Mouse (Mus musculus) MEL (cell line): ENCODE results near the gene Gpc3. TPM values are rescaled to one million over a fixed set of nuclear protein-coding genes. Genes with fewer than 3 reads are reported as not detected.

Experiments
- DNase-seq: peaks from one replicate; pipeline ENCODE4 v3.0.0; 2011; ENCODE audit warnings: low read depth, low spot score
- H3K27ac ChIP-seq: 2 replicates; pipeline ENCODE4 v1.5.1; 2012; ENCODE audit warnings: low read depth, mild to moderate bottlenecking, control low read depth, low read length, moderate library complexity; ENCODE audit not compliant: control insufficient read depth
- H3K27me3 ChIP-seq, 2 experiments: fragments of 150-350 bp in 1 of 2; sonication (generic) in 1 of 2; 2 replicates each; pipeline ENCODE4 v1.6.1; 2012; ENCODE audit warnings: low read length in 2 of 2, mild to moderate bottlenecking in 2 of 2, improper control_type of control experiment in 1 of 2, moderate library complexity in 1 of 2; ENCODE audit not compliant: insufficient read depth in 2 of 2, control insufficient read depth in 1 of 2
- H3K36me3 ChIP-seq, 2 experiments: 2 replicates each; pipeline ENCODE4 v1.6.1; 2012 to 2014; ENCODE audit warnings: low read length in 2 of 2, improper control_type of control experiment in 1 of 2, inconsistent platforms in 1 of 2, mild to moderate bottlenecking in 1 of 2; ENCODE audit not compliant: insufficient read depth in 2 of 2, control insufficient read depth in 1 of 2
- H3K4me1 ChIP-seq, 2 experiments: fragments of 150-350 bp in 1 of 2; sonication (generic) in 1 of 2; 2 replicates each; pipeline ENCODE4 v1.6.1; 2012; ENCODE audit warnings: low read length in 2 of 2, improper control_type of control experiment in 1 of 2, mild to moderate bottlenecking in 1 of 2; ENCODE audit not compliant: insufficient read depth in 2 of 2, control insufficient read depth in 1 of 2
- H3K4me3 ChIP-seq, 2 experiments: fragments of 150-350 bp in 1 of 2; sonication (generic) in 1 of 2; 2 replicates each; pipeline ENCODE4 v1.5.1; 2012; ENCODE audit warnings: low read depth in 2 of 2, low read length in 2 of 2, mild to moderate bottlenecking in 2 of 2, moderate library complexity in 2 of 2, control low read depth in 1 of 2, improper control_type of control experiment in 1 of 2; ENCODE audit not compliant: control insufficient read depth in 1 of 2, insufficient read depth in 1 of 2
- H3K79me2 ChIP-seq: 2 replicates; pipeline ENCODE4 v1.6.1; 2012; ENCODE audit warnings: mild to moderate bottlenecking, low read length, moderate library complexity; ENCODE audit not compliant: control insufficient read depth, poor library complexity, insufficient read depth
- H3K9ac ChIP-seq: 2 replicates; pipeline ENCODE4 v1.6.1; 2012; ENCODE audit warnings: low read depth, mild to moderate bottlenecking, control low read depth, low read length, moderate library complexity; ENCODE audit not compliant: control insufficient read depth, poor library complexity, severe bottlenecking
- H3K9me3 ChIP-seq: fragments of 150-350 bp; sonication (generic); replicated peaks from 2 replicates; pipeline ENCODE4 v1.6.1; 2012; ENCODE audit warnings: mild to moderate bottlenecking, low read length, improper control_type of control experiment, moderate library complexity; ENCODE audit not compliant: insufficient read depth
- CTCF ChIP-seq, 3 experiments: IDR thresholded peaks in 2 of 3; conservative IDR thresholded peaks in 1 of 3; 2 replicates each; pipeline ENCODE4 v1.5.1; 2011 to 2012; ENCODE audit warnings: low read length in 3 of 3, low read depth in 2 of 3, mild to moderate bottlenecking in 2 of 3, improper control_type of control experiment in 1 of 3, inconsistent platforms in 1 of 3, mixed read lengths in 1 of 3, moderate library complexity in 1 of 3; ENCODE audit not compliant: control insufficient read depth in 1 of 3, insufficient read depth in 1 of 3, poor library complexity in 1 of 3, severe bottlenecking in 1 of 3
- ETS1 ChIP-seq: IDR thresholded peaks from 2 replicates; pipeline ENCODE4 v1.6.1; 2012; ENCODE audit warnings: low read depth, mild to moderate bottlenecking, inconsistent platforms, low read length, improper control_type of control experiment, moderate library complexity
- GATA1 ChIP-seq: IDR thresholded peaks from 2 replicates; pipeline ENCODE4 v1.6.1; 2011; ENCODE audit warnings: low read depth, low read length, improper control_type of control experiment
- MAFK ChIP-seq: IDR thresholded peaks from 2 replicates; pipeline ENCODE4 v1.6.1; 2011; ENCODE audit warnings: low read depth, mild to moderate bottlenecking, low read length, improper control_type of control experiment, borderline replicate concordance
- MAZ ChIP-seq: IDR thresholded peaks from 2 replicates; pipeline ENCODE4 v1.6.1; 2012; ENCODE audit warnings: low read depth, mild to moderate bottlenecking, inconsistent platforms, low read length, improper control_type of control experiment
- MXI1 ChIP-seq: IDR thresholded peaks from 2 replicates; pipeline ENCODE4 v1.6.1; 2011; ENCODE audit warnings: mild to moderate bottlenecking, low read depth, low read length, improper control_type of control experiment
- MYC ChIP-seq: IDR thresholded peaks from 2 replicates; pipeline ENCODE4 v1.6.1; 2011; ENCODE audit warnings: low read depth, mild to moderate bottlenecking, low read length, improper control_type of control experiment, moderate library complexity
- ZNF384 ChIP-seq: IDR thresholded peaks from 2 replicates; pipeline ENCODE4 v1.6.1; 2012; ENCODE audit warnings: low read depth, mild to moderate bottlenecking, inconsistent platforms, low read length, improper control_type of control experiment
- polyA plus RNA-seq, 2 experiments: library from polyadenylated mRNA; stranded (reverse) in 1 of 2; unstranded in 1 of 2; fragments of >175 nt in 1 of 2; fragments of >200 nt in 1 of 2; gene quantifications; 2 replicates each; pipeline versions ENCODE4 v1.2.1 to v1.2.4; 2012; ENCODE audit warnings: low replicate concordance in 2 of 2, low read depth in 1 of 2; ENCODE audit not compliant: insufficient read length in 2 of 2, insufficient read depth in 1 of 2, missing spikeins in 1 of 2
- total RNA-seq: library from RNA; depleted of rRNA; stranded (reverse); fragments of 300-350 nt; gene quantifications from 2 replicates; pipeline ENCODE4 v1.2.3, GENCODE M21; 2012

Gene Gpc3
- total and polyA plus RNA-seq, 3 experiments = not detected

GRCm38 (mm10) chrX:52611987-52612670, 1.6 kb downstream of the Gpc3 start:
- no peaks in the 10 kb centered on the region for H3K4me1 ChIP-seq
- H3K36me3 ChIP-seq = no peaks in the 10 kb centered on the region
- no peak overlapping the region for H3K27ac ChIP-seq
- no peaks in the 10 kb centered on the region for H3K79me2 ChIP-seq
- no peak overlapping the region for H3K9ac ChIP-seq
- H3K4me3 ChIP-seq = no peak overlapping the region
- H3K9me3 ChIP-seq = no peaks in the 10 kb centered on the region
- no peaks in the 10 kb centered on the region for H3K27me3 ChIP-seq
- DNase-seq = no peak
- TF ChIP-seq MAFK (no peak), MAZ (no peak), GATA1 (no peak)

GRCm38 (mm10) chrX:52611541-52611940, 2.2 kb downstream of the Gpc3 start:
- Histone ChIP-seq H3K4me3 (no peak overlapping the region), H3K4me1 (no peaks in the 10 kb centered on the region)
- TF ChIP-seq ZNF384 (no peak), MYC (no peak), ETS1 (no peak)

GRCm38 (mm10) chrX:52603143-52603542, 10.6 kb downstream of the Gpc3 start:
- no peak overlapping the region for H3K4me3 ChIP-seq

More at GRCm38 (mm10) chrX:52611541-52611940, 2.2 kb downstream of the Gpc3 start:
- no peak overlapping the region for H3K9ac ChIP-seq
- DNase-seq = no peak
- H3K27me3 ChIP-seq = no peaks in the 10 kb centered on the region
- no peaks in the 10 kb centered on the region for H3K79me2 ChIP-seq
- H3K9me3 ChIP-seq = no peaks in the 10 kb centered on the region
- no peaks in the 10 kb centered on the region for H3K36me3 ChIP-seq
- H3K27ac ChIP-seq = no peak overlapping the region

GRCm38 (mm10) chrX:52599246-52599645, 14.5 kb downstream of the Gpc3 start:
- Histone ChIP-seq H3K79me2 (no peaks in the 10 kb centered on the region), H3K27me3 (no peaks in the 10 kb centered on the region), H3K4me3 (no peak overlapping the region), H3K27ac (no peak overlapping the region), H3K36me3 (no peaks in the 10 kb centered on the region), H3K9me3 (no peaks in the 10 kb centered on the region), H3K4me1 (no peaks in the 10 kb centered on the region), H3K9ac (no peak overlapping the region)
- TF ChIP-seq MXI1 = no peak
- no peak for DNase-seq

More at GRCm38 (mm10) chrX:52603143-52603542, 10.6 kb downstream of the Gpc3 start:
- Histone ChIP-seq H3K4me1 (no peaks in the 10 kb centered on the region), H3K9me3 (no peaks in the 10 kb centered on the region), H3K27ac (no peak overlapping the region), H3K27me3 (no peaks in the 10 kb centered on the region), H3K36me3 (no peaks in the 10 kb centered on the region), H3K79me2 (no peaks in the 10 kb centered on the region), H3K9ac (no peak overlapping the region)
- TF ChIP-seq ETS1 (no peak), CTCF (IDR thresholded peaks at IDR 0.05 in 2 of 3, conservative IDR thresholded peaks at IDR 0.05 in 1 of 3; ENCODE audit: control insufficient read depth in 1 of 3, insufficient read depth in 1 of 3, low read depth in 2 of 3, low read length in 3 of 3, poor library complexity in 1 of 3, severe bottlenecking in 1 of 3) (peak in 2 of 3 experiments; percentile 16 to 27; a peak in 3 of 6 replicates)
- peak; percentile 2 for DNase-seq
